Mouse (Mus musculus): ENCODE data around the gene Tbl3. TPM values are rescaled to one million over a fixed set of nuclear protein-coding genes. Genes with fewer than 3 reads are reported as not detected.
A peak's percentile ranks its signal among the peaks of the same experiment; 100 is the strongest.
"Not testable (repeated sequence)": the region's sequence is repeated elsewhere in the genome, so short reads cannot be mapped to it uniquely, and the experiment has no call there.

Gene Tbl3
- polyA plus RNA-seq, 1 experiment from 2014 or later, result 67.9 TPM

DNA sequence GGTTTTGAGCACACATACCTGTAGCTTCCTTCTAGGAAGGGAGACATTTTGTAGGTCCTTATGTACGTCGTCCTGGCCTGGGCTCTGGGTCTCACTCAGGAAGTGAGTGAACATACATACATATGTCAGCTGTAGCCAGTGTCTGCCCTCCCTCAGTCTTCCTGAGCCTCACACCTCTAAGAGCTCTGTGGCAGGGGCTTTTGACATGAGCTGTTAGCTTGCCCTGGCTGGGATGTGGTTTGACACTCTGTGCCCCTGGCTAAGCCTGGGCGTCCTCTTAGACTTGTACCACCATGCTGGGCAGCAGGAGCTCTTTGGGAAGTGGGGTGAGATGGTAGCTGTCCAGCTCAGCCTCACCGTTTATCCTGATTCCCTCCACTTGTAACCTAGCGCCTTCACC is 36.1 kb downstream of the Tbl3 start:
- no peak for ATAC-seq (ENCODE audit: low read depth)
- Histone ChIP-seq H3K4me3 (ENCODE audit: low read length) (no peak overlapping the region), H3K9ac (ENCODE audit: low read length) (no peak overlapping the region)

DNA sequence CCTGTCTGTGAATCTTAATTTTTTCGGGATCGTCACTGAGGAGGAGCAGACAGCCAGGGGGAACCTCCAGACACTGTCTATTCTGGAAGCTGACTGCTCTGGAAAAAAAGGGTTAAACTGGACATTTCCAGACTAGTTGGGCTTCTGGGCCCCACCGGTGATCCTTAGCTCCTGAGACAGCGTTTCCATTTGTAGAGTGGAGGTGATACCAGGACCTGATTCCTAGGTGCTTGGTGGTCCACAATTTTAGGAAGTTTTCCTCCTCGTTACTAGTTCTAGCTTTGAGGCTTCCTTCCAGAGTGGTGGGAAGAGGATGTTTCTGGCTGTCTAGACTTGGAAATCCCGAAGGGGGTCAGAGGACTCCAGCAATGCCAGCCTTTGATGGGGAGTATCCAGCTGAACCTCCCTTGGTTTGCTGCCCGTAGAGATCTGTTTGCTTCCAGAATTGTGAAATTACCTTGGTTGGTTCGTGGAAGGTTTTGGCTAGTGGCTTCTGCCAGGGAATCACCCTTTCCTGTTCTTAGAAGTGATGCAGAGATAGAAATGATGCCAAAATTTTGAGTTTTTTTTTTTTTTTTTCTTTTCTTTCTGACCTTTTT is 37.1 kb downstream of the Tbl3 start:
- 5% methylated on average over 8 of the region's 8 CpGs for WGBS
- peak overlapping the region; percentile 90 for H3K4me2 ChIP-seq (ENCODE audit: low read depth, low read length)
- no peaks in the 10 kb centered on the region for H3K9me3 ChIP-seq (ENCODE audit: control insufficient read depth, low read length)
- no peak; the same call in 1 of the 2 replicates for ATAC-seq (ENCODE audit: low read depth)
- H3K27ac ChIP-seq (ENCODE audit: low read length), result peak overlapping the region; percentile 79
- H3K27me3 ChIP-seq (ENCODE audit: control insufficient read depth, insufficient read depth, low read depth, low read length), result no peaks in the 10 kb centered on the region
- H3K36me3 ChIP-seq (ENCODE audit: control insufficient read depth, insufficient read depth, low read length), result no peaks in the 10 kb centered on the region
- peak overlapping the region; percentile 94 for H3K9ac ChIP-seq (ENCODE audit: low read length)
- H3K4me1 ChIP-seq (replicated peaks; ENCODE audit: control insufficient read depth, insufficient read depth, low read length), result peaks cover 26% of the 10 kb centered on the region
- H3K4me3 ChIP-seq (ENCODE audit: low read length), result peak overlapping the region; percentile 97

More for the DNA sequence above, 36.1 kb downstream of the Tbl3 start:
- no peaks in the 10 kb centered on the region for H3K9me3 ChIP-seq (ENCODE audit: control insufficient read depth, low read length)
- peak overlapping the region; percentile 90; the same call in 1 of the 2 replicates for H3K4me2 ChIP-seq (ENCODE audit: low read depth, low read length)
- no peak overlapping the region for H3K27ac ChIP-seq (ENCODE audit: low read length)
- H3K4me1 ChIP-seq (replicated peaks; ENCODE audit: control insufficient read depth, insufficient read depth, low read length), result peaks cover 26% of the 10 kb centered on the region
- no peaks in the 10 kb centered on the region for H3K27me3 ChIP-seq (ENCODE audit: control insufficient read depth, insufficient read depth, low read depth, low read length)
- H3K36me3 ChIP-seq (ENCODE audit: control insufficient read depth, insufficient read depth, low read length), result no peaks in the 10 kb centered on the region
- WGBS, result 52% methylated on average over 5 of the region's 5 CpGs

DNA sequence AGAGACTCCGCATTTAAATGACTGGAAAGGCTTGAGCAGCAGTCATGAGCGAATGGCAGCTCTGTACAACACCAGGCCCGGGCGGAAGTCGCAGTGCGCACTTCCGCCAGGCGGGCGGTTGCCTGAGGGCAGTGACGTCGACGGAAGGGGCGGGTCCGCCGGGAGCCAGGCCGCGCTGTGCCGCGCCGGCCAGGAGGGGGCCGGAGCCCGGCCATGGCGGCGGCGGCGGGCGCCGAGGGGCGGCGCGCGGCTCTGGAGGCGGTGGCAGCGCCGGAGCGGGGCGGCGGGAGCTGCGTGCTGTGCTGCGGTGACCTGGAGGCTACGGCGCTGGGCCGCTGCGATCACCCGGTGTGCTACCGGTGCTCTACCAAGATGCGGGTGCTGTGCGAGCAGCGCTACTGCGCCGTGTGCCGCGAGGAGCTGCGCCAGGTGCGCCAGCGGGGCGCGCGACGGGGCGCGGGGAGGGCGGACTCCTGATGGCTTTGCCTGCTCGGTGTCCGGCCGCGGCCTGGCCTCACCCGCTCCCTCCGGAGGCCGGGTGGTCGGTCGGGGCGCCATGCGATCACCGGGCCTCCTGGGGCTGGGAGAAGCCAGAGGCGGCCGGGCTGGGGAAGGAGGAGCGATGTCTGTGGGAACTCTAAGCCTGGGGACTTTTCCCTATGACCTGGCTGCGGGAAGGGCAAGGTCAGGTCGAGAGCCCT is 37.8 kb downstream of the Tbl3 start, which contains the start of gene Zfp598:
Gene Zfp598 (plus strand): TSS at position 143 of the 701 bp plus-strand sequence.
- Histone ChIP-seq H3K27ac (ENCODE audit: low read length) (peak within 1 kb of the TSS; percentile 79), H3K9ac (ENCODE audit: low read length) (peak within 1 kb of the TSS; percentile 94), H3K27me3 (ENCODE audit: control insufficient read depth, insufficient read depth, low read depth, low read length) (no peaks in the 10 kb centered on the region), H3K4me3 (ENCODE audit: low read length) (peak within 1 kb of the TSS; percentile 97), H3K9me3 (ENCODE audit: control insufficient read depth, low read length) (no peaks in the 10 kb centered on the region), H3K36me3 (ENCODE audit: control insufficient read depth, insufficient read depth, low read length) (no peaks in the 10 kb centered on the region), H3K4me1 (replicated peaks; ENCODE audit: control insufficient read depth, insufficient read depth, low read length) (peaks cover 26% of the 10 kb centered on the region), H3K4me2 (ENCODE audit: low read depth, low read length) (peak within 1 kb of the TSS; percentile 90)
- under 1% methylated on average over 29 of the region's 80 CpGs for WGBS
- peak; percentile 99 for ATAC-seq (ENCODE audit: low read depth)

DNA sequence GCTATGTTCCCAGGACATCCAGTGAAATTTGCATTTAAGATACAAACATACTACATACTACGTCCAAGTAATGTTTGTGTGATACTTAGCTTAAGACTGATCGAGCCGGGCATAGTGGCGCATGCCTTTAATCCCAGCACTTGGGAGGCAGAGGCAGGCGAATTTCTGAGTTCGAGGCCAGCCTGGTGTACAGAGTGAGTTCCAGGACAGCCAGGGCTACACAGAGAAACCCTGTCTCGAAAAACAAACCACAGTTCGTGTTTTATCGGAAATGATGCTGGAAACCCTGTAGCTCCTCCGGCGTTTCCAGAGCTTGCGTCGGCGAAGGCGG is 38.3 kb downstream of the Tbl3 start:
- not testable (repeated sequence) for ATAC-seq (ENCODE audit: low read depth); H3K36me3 ChIP-seq (ENCODE audit: control insufficient read depth, insufficient read depth, low read length); H3K27me3 ChIP-seq (ENCODE audit: control insufficient read depth, insufficient read depth, low read depth, low read length); H3K9me3 ChIP-seq (ENCODE audit: control insufficient read depth, low read length)
- peak overlapping the region; percentile 79 for H3K27ac ChIP-seq (ENCODE audit: low read length)
- WGBS, result 11% methylated on average over 15 of the region's 15 CpGs
- H3K4me3 ChIP-seq (ENCODE audit: low read length), result peak overlapping the region; percentile 97
- H3K4me2 ChIP-seq (ENCODE audit: low read depth, low read length), result peak overlapping the region; percentile 63
- H3K9ac ChIP-seq (ENCODE audit: low read length), result peak overlapping the region; percentile 94
- peaks cover 26% of the 10 kb centered on the region for H3K4me1 ChIP-seq (replicated peaks; ENCODE audit: control insufficient read depth, insufficient read depth, low read length)

DNA sequence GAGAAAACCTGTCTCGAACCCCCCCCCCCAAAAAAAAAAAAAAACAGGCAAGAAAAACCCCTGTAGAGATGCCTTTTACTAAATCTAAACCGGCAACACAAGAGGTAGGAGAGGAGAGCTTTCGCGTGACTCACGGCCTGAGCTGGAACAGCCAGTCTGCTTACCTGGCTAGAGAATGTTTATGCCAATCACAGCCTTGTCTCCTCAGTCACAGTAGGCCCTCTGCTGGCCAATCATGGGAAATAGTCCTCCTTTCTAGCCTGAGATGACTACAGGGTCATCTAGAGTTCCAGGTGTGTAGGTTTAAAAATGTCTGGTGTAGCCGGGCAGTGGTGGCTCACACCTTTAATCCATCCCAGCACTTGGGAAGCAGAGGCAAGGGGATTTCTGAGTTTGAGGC is 40.0 kb downstream of the Tbl3 start:
- H3K4me1 ChIP-seq (replicated peaks; ENCODE audit: control insufficient read depth, insufficient read depth, low read length), result peaks cover 26% of the 10 kb centered on the region
- no peak overlapping the region for H3K4me2 ChIP-seq (ENCODE audit: low read depth, low read length)
- no peaks in the 10 kb centered on the region for H3K27me3 ChIP-seq (ENCODE audit: control insufficient read depth, insufficient read depth, low read depth, low read length)
- no peaks in the 10 kb centered on the region for H3K9me3 ChIP-seq (ENCODE audit: control insufficient read depth, low read length)
- 20% methylated on average over 6 of the region's 6 CpGs for WGBS
- ATAC-seq (ENCODE audit: low read depth), result no peak
- no peak overlapping the region for H3K27ac ChIP-seq (ENCODE audit: low read length)
- no peak overlapping the region for H3K9ac ChIP-seq (ENCODE audit: low read length)
- H3K4me3 ChIP-seq (ENCODE audit: low read length), result no peak overlapping the region
- H3K36me3 ChIP-seq (ENCODE audit: control insufficient read depth, insufficient read depth, low read length), result no peaks in the 10 kb centered on the region

DNA sequence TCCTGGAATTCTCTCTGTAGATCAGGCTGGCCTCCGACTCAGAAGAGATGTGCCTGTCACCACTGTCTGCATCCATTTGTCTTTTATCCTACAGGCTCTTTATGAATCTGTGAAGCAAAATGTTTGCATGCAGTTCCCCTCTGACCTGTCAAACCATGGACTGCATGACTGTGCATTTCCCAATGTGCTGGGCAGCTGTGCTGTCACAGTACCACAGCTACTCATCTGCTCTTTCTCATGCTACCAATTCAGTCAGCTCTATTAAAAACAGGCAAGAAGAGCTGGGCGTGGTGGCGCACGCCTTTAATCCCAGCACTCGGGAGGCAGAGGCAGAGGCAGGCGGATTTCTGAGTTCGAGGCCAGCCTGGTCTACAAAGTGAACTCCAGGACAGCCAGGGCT is 40.4 kb downstream of the Tbl3 start:
- H3K9me3 ChIP-seq (ENCODE audit: control insufficient read depth, low read length); H3K27me3 ChIP-seq (ENCODE audit: control insufficient read depth, insufficient read depth, low read depth, low read length); H3K27ac ChIP-seq (ENCODE audit: low read length); H3K9ac ChIP-seq (ENCODE audit: low read length); H3K36me3 ChIP-seq (ENCODE audit: control insufficient read depth, insufficient read depth, low read length); H3K4me3 ChIP-seq (ENCODE audit: low read length); H3K4me2 ChIP-seq (ENCODE audit: low read depth, low read length); ATAC-seq (ENCODE audit: low read depth): not testable (repeated sequence)
- WGBS, result 55% methylated on average over 7 of the region's 7 CpGs
- H3K4me1 ChIP-seq (replicated peaks; ENCODE audit: control insufficient read depth, insufficient read depth, low read length), result peaks cover 22% of the 10 kb centered on the region

DNA sequence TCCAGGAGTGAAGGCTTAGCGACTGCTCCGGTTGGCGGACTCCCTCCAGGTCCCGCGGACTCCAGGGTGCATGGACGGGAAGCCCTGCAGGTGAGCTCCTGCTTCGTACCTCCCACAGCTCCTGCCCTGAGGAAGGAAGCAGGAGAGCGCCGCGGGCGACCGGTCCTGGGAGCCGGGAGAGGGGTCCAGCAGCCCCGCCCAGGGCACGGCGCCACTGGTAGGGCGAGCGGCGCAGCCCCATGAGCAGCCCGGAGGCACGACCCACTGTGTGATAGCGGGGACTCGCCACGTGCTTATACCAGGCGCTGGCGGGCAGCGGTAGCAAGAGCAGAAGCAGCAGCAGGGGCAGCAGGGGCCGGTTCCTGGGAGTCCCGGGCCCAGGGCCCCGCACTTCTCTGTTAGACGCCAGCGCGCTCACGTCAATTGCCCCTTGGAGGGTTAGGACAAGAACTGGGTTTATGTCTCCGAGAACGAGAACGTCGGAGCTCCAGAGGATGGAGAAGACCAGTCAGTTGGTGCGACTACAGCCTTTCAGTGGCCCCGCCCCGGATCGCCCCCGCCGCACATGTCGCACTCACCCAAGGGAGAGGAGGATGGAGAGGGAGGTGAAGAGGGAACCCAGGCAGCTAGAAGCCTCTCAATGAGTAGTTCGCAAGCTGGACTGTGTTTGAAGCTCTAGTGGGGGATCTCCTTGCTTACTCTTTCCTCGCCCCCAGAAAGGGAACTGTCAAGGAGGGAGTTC is 49.3 kb downstream of the Tbl3 start, which contains the start of gene Npw:
Gene Npw (minus strand): TSS at position 441 of the 742 bp plus-strand sequence.
- H3K27ac ChIP-seq (ENCODE audit: low read length), result no peak within 1 kb of the TSS
- peaks cover 35% of the 10 kb centered on the region for H3K27me3 ChIP-seq (ENCODE audit: control insufficient read depth, insufficient read depth, low read depth, low read length)
- H3K4me3 ChIP-seq (ENCODE audit: low read length), result peak within 1 kb of the TSS; percentile 50
- WGBS, result 2% methylated on average over 47 of the region's 47 CpGs
- peak within 1 kb of the TSS; percentile 57 for H3K9ac ChIP-seq (ENCODE audit: low read length)
- H3K4me1 ChIP-seq (replicated peaks; ENCODE audit: control insufficient read depth, insufficient read depth, low read length), result peaks cover 12% of the 10 kb centered on the region; the same call in 1 of the 2 replicates
- peak within 1 kb of the TSS; percentile 89 for H3K4me2 ChIP-seq (ENCODE audit: low read depth, low read length)
- peak; percentile 57 for ATAC-seq (ENCODE audit: low read depth)
- H3K9me3 ChIP-seq (ENCODE audit: control insufficient read depth, low read length), result no peaks in the 10 kb centered on the region
- H3K36me3 ChIP-seq (ENCODE audit: control insufficient read depth, insufficient read depth, low read length), result no peaks in the 10 kb centered on the region

DNA sequence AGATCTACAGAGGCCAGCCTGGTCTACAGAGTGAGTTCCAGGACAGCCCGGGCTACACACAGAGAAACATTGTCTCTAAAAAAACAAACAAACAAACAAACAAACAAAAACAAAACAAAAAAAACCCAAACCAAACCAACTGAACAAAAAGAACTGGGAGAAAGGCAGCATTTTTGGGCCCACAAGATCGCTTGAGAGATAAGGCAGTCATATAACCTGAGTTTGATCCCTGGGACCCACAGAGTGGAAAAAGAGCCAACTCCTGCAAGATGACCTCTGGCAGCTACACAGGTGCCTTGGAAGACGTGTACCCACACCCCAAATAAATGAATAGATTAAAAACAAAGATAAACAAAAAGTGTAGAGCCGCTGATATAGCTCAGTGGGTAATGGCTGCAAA is 52.5 kb downstream of the Tbl3 start:
- Histone ChIP-seq H3K27me3 (ENCODE audit: control insufficient read depth, insufficient read depth, low read depth, low read length) (peaks cover 33% of the 10 kb centered on the region), H3K9ac (ENCODE audit: low read length) (no peak overlapping the region), H3K4me2 (ENCODE audit: low read depth, low read length) (no peak overlapping the region), H3K27ac (ENCODE audit: low read length) (no peak overlapping the region), H3K36me3 (ENCODE audit: control insufficient read depth, insufficient read depth, low read length) (no peaks in the 10 kb centered on the region), H3K4me3 (ENCODE audit: low read length) (no peak overlapping the region), H3K4me1 (replicated peaks; ENCODE audit: control insufficient read depth, insufficient read depth, low read length) (peaks cover 17% of the 10 kb centered on the region), H3K9me3 (ENCODE audit: control insufficient read depth, low read length) (no peaks in the 10 kb centered on the region)
- 63% methylated on average over 4 of the region's 4 CpGs for WGBS
- ATAC-seq (ENCODE audit: low read depth), result no peak
